Mouse (Mus musculus) T-cell, adult 2 months (primary cell): ENCODE results near the gene Tmem63b.

Experiments used
- DNase-seq: peaks from one replicate; pipeline ENCODE4 v3.0.0; 2022; ENCODE audit warnings: low spot score

The Tmem63b gene

GRCm38 (mm10) chr17:45703187-45703586 is 16.5 kb upstream of the Tmem63b start:
- no peak for DNase-seq

GRCm38 (mm10) chr17:45702254-45702653 is 15.5 kb upstream of the Tmem63b start:
- no peak for DNase-seq

- DNase-seq, result no peak
Observed at GRCm38 (mm10) chr17:45701236-45701591, 14.5 kb upstream of the Tmem63b start.

DNA sequence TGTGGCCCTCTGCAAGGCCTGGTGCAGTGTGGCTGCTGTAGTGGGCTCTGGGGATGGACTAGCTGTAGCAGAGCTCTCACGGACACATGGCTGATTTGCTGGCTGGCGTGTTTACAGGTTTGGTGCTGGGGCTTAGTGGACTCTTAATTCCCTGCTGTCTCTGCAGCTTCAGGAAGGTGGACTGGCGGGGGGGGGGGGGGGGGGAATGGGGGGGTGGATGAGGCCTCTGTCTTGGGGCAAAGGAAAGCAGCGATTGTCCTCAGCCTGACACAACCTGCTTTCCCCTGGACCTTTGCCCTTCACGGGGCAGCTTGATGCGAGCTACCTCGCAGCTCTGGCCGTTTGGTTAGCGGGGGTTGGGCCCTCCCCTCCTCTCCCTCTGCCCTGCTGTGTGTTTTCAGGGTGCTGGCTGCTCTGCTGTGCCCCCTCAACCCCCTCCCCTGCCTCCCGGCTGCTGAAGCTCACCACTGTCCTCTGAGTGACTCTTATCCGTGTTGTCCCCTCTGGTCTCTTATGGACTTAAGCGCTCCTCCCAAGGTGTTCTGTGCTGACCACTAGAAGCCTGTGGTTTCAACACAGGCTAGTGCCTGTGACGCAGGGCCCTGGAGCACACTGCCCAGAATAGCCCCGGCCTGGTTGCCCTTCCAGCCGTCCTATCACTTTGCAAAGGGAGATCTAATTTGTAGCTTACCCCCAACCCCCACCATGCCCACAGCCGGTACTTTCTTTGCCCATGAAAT is 14.0 kb upstream of the Tmem63b start:
- no peak for DNase-seq

DNA sequence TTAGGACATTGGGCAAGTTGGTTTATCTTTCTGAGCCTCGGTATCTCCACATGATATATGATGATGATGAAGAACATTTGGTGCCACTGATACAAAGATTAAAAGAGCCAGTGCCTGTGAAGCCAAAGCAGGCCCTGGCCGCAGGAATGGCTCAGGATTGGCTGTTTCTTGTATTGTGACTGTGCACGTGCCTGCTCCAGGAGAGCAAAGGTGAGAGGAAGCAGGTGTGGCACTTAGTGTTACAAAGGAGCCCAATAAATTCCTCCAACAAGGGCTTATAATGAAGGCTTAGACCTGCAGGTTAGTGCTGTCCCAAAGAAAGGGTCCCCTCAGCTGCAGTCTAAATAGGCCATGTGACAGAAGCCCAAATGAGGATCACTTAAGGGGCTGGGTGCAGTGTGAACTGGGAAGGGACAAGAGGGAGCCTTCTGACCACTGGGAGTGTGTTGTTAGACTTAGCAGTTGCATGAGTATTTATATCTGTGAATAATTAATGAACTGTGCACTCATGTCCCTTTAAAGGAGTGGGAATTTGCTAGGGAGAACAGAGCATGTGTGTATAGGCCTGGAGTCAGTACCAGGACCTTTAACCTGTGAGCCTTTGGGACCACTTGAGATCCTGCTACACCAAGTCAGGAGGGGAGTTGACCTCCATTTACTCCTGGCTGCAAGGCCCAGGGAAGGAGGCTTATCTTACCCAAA is 12.5 kb upstream of the Tmem63b start:
- DNase-seq, result no peak

DNA sequence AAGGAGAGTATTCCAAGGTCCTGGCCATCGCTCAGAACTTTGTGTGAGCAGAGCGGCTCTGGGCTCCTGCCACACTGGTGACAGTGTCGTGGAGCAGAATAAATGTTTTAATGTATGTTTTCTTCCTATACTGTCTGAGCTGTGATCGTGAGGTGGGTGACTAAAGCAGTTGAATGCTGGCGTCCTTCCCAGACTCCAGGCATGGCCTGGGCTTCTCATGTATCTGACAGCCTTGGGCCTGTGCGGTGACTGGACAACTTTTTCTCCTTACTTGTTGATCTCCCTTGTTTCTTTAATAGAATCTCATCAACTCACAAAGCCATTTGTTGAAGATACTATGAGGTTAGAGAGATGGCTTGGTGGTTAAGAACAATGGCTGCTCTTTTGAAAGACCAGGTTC is 11.7 kb upstream of the Tmem63b start:
- DNase-seq, result no peak

- no peak for DNase-seq
Observed at GRCm38 (mm10) chr17:45696981-45697380, 10.3 kb upstream of the Tmem63b start.

DNA sequence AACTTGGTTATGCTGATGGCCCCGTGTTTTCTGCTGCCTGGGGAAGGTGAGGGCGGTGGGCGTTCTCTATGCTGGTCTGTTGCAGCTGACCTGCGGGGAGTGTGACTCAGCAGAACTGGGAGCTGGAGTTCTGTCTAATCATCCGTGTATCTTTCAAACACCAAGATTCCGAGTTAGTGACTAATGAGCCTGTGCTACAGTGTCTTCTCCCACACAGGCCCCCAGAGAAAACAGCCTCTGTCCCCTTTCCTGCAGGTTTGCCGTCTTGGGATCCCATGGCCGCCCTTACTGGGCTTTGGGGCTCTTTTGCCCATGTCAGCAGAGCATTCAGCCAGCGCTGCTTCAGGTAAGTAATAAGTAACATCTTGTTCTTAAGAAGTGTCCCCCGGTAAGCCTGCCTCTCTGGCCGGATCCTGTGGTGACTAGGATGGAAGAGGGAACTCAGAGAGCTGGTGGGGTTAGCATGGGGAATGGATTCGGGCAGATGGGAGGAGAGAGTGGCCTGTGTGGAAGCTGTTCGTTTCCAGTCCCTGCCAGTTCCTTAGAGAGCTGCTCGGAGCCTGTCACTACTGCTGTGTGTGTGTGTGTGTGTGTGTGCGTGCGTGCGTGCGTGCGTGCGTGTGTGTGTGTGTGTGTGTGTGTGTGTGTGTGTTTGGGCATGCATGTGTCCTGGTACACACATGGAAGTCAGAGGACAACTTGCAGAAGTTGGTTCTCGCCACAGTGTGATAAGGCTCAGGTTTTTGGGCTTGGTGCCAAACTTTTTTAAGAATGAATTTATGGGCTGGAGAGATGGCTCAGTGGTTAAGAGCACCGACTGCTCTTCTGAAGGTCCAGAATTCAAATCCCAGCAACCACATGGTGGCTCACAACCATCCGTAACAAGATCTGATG is 8.8 kb upstream of the Tmem63b start:
- no peak for DNase-seq

GRCm38 (mm10) chr17:45693812-45694565 is 7.3 kb upstream of the Tmem63b start:
- no peak for DNase-seq

DNA sequence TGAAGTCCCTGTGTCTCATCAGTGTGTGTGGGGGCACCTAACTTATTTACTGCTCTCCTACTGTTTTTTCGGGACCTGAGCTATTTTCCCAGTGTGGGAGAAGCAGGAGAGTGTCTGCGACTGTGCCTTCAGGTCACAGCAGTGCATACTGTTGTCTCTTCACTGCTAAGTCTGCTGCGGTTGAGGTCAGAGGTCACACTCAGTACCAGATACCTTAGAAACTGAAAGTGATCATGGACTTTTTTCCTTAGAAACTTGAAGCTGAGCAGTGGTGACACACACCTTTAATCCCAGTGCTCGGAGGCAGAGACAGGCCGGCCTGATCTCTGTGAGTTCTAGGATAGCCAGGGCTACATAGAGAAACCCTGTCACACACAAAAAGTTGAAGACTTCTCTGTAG is 5.5 kb upstream of the Tmem63b start:
- DNase-seq, result no peak

- DNase-seq, result no peak
Observed at GRCm38 (mm10) chr17:45690044-45690443, 3.3 kb upstream of the Tmem63b start.

DNA sequence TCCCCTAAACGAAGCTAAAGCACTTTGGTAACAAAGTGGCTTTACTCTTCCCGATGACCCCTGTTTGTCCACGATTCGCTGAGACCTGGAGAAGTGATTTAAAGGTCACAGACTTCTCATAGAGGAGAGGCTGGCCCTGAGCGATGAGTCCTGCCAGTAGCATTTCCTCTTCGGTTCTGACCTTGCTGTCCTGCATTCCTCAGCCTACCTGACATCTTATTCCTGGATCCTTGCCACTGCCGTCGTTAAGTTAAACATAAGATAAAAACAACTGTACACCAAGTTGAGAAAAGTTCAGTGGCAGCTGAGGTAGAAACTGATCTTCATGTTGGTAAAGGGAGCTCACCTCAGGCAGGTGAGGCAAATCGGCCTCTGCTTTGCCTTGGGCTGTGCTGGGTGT is 2.4 kb upstream of the Tmem63b start:
- no peak for DNase-seq

GRCm38 (mm10) chr17:45686093-45686619 is 549 bp downstream of the Tmem63b start, which contains the start of gene Mrpl14:
Gene Mrpl14, plus strand, starts transcription at chr17:45686322.
- DNase-seq, result peak; percentile 86

DNA sequence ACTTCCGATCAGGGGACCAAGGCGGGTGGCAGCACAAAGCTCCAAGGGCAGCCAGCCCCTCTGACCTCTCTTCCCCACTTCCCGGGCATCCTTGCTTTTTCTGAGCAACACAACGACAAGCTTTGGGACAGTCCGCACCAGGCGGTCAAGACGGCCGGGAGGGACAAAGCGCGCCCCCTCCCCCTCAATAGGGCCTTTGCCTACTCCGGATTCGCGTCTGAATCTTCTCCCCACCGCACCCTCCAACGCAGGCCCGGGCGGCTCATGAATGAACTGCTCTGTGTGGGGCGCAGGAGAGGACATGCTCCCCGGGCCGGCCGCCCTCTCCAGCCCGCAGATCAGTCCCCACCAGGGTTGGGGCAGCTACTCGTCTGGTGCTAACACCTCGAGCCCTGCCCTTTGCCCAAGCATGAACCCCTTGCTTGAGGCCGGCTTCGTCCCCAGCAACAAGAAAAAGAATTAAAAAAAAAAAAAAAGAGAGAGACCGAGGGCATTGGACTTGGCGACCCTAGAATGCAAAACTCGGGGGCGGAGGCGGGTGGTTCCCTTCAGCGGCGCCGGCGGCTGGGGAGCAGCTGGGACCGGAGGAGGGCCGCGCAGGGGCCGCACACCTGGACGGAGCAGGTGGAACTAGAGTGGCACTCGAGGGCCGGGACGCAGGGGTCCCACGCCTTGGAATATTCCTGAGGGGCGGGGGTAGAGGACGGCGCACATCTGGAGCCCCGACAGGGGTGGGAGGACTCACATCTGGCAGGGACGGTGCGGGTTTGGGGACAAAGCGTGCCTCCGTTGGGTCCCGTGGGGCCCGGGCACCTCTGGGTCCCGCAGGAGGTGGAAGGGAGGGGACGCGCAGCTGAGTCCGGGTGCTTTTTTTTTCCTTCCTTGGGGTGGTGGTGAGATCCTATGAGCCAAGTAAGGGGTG is 1.3 kb downstream of the Tmem63b start:
- peak; percentile 15 for DNase-seq

DNA sequence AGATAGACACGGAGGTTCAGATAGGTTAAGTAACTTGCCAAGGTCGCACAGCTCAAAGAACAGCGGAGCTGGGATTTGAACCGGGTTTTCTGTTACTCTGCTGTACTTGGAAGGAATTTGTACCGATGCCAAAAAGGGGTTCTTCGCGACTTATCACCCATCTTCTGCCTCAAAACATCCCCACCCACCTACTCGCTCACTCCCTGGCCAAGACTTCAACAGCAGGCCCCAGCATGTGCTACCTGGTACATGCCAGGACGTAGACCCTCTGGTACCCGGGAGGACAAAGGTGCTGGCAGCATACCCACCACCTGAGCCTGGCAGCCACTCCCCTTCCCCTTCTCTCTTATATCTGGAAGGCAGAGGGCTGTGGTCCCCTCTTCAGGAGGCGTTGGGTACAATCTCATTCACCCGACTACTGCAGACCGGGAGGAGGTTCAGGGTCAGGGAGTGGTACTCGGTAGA is 2.0 kb downstream of the Tmem63b start:
- DNase-seq, result no peak

- no peak for DNase-seq
Observed at GRCm38 (mm10) chr17:45682843-45683242, 3.9 kb downstream of the Tmem63b start.

DNA sequence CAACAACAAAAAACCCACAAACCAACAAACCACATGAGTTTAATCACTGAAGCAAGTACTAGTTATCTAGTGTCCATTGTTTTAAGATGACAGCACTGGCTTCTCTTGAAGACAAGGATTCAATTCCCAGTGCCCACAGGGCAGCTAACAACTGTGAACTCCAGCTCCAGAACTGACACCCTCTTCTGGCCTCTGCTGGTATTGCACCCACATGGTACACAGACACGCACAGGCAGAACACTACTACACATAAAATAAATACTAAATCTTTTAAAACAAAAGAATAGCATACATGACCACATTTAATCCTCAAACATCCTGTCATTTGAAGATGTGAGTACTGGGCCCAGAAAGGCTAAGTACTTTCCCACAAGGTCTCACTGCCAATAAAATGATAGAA is 5.1 kb downstream of the Tmem63b start:
- DNase-seq, result peak; percentile 29

DNA sequence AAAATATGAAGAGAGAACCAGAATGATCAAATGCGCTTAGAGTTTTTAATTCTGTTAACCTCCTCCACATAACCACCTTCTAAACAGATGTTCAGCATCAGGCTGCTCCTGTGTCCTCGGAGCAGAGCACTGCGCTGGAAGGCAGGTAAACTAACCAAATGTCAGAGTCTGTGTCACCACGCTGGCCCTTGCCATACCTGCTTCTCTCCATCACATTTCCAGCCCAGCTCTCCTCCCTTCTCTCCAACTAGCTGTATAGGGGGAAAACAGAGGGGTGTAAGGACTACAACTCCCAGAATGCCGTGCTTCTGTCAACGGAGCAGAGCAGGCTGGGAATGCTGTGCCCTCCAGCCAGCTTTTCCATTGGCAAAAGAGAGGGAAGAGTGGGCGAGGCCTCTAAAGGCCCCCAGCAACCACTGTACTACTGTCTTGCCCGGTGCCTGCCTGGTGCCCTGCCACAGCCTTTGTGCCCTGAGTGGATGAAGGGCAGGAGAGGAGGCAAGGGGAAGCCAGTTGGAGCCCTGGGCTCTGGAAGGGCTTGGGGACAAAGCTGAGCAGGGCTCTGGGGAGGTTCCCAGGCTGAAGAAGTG is 6.2 kb downstream of the Tmem63b start:
- no peak for DNase-seq

- DNase-seq, result peak; percentile 55
Observed at GRCm38 (mm10) chr17:45678106-45678505, 8.6 kb downstream of the Tmem63b start.

DNA sequence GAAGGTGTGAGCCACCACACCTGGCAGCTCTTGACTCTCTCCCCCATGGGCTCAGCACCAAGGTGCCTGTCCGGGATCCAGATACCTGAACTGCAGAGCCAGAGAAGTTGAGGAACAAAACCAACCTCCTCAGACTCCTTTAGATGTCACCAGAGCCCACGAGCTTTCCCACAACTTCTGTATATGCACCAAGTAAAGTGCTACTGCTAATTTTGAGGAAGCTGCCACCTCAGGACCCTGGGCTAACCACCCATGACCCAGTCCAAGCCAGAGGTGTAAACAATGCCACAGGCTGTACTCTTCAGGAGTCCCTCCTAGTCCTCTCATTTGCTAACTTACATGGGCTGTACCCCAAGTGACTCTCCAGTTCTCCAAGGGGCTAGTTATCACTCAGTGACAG is 14.1 kb downstream of the Tmem63b start:
- DNase-seq, result no peak
